Mouse (Mus musculus) hindbrain, embryonic 11.5 days (tissue): ENCODE results near the gene Col13a1. TPM values are rescaled to one million over a fixed set of nuclear protein-coding genes. Genes with fewer than 3 reads are reported as not detected.

ENCODE experiments used
- ATAC-seq: fragments of 200-750 bp; cut with Nextera tagmentation; 2 replicates; pipeline ENCODE4 v1.8.0; 2017; ENCODE audit warnings: mild to moderate bottlenecking, moderate TSS enrichment, moderate library complexity; ENCODE audit not compliant: low FRiP score
- DNase-seq: peaks from one replicate; pipeline ENCODE4 v3.0.0-alpha.2; 2015; ENCODE audit warnings: low spot score
- H3K27ac ChIP-seq: fragments of 300-500 bp; sonication (generic); 2 replicates; pipeline ENCODE4 v1.5.1; 2014; ENCODE audit warnings: mild to moderate bottlenecking, low read depth, low read length
- H3K27me3 ChIP-seq: fragments of 300-500 bp; sonication (generic); 2 replicates; pipeline ENCODE4 v1.6.1; 2014; ENCODE audit warnings: mild to moderate bottlenecking, low read length, moderate library complexity, mixed read lengths; ENCODE audit not compliant: control insufficient read depth, insufficient read depth
- H3K36me3 ChIP-seq: fragments of 300-500 bp; sonication (generic); 2 replicates; pipeline ENCODE4 v1.6.1; 2014; ENCODE audit warnings: mild to moderate bottlenecking, low read length, moderate library complexity, mixed read lengths; ENCODE audit not compliant: control insufficient read depth, insufficient read depth
- H3K4me1 ChIP-seq: fragments of 300-500 bp; sonication (generic); replicated peaks from 2 replicates; pipeline ENCODE4 v1.6.1; 2014; ENCODE audit warnings: low read length, mixed read lengths; ENCODE audit not compliant: control insufficient read depth, insufficient read depth
- H3K4me2 ChIP-seq: fragments of 300-500 bp; sonication (generic); replicated peaks from 2 replicates; pipeline ENCODE4 v1.6.1; 2014; ENCODE audit warnings: mild to moderate bottlenecking, low read depth, low read length
- H3K4me3 ChIP-seq: fragments of 300-500 bp; sonication (generic); 2 replicates; pipeline ENCODE4 v1.5.1; 2014; ENCODE audit warnings: low read depth, low read length
- H3K9ac ChIP-seq: fragments of 300-500 bp; sonication (generic); 2 replicates; pipeline ENCODE4 v1.6.1; 2014; ENCODE audit warnings: low read depth, low read length
- H3K9me3 ChIP-seq: fragments of 300-500 bp; sonication (generic); 2 replicates; pipeline ENCODE4 v1.6.1; 2016; ENCODE audit warnings: low read length; ENCODE audit not compliant: control insufficient read depth
- WGBS: fragments of 180-500 bp; shearing (Covaris S2); extraction: QIAGEN DNeasy Blood & Tissue Kit; methylation state at CpG from one replicate; pipeline ENCODE4 v1.1.7; 2014; 5-methylcytosine and 5-hydroxymethylcytosine counted together
- polyA plus RNA-seq: library from polyadenylated mRNA; unstranded; fragments of >200 nt; fragmentation: Nextera tagmentation; extraction: Ambion mirVana; gene quantifications from 2 replicates; pipeline ENCODE4 v1.2.1, GENCODE M21; 2014

The Col13a1 gene
- polyA plus RNA-seq, 1 experiment from 2014 or later: 1.5 TPM

- Histone ChIP-seq H3K27ac (no peak overlapping the region), H3K36me3 (no peaks in the 10 kb centered on the region), H3K4me3 (no peak overlapping the region), H3K4me2 (no peak overlapping the region), H3K9ac (no peak overlapping the region), H3K9me3 (no peaks in the 10 kb centered on the region), H3K27me3 (no peaks in the 10 kb centered on the region), H3K4me1 (peaks cover 2% of the 10 kb centered on the region; the same call in 1 of the 2 replicates)
- 67% methylated on average over 13 of the region's 13 CpGs for WGBS
- DNase-seq (no peak), ATAC-seq (no peak)
Measured at GRCm38 (mm10) chr10:61825979-61826752, 152.7 kb downstream of the Col13a1 start.

GRCm38 (mm10) chr10:61825536-61825935 is 153.4 kb downstream of the Col13a1 start:
- no peak for ATAC-seq
- DNase-seq: no peak
- H3K4me2 ChIP-seq: no peak overlapping the region
- H3K27ac ChIP-seq: no peak overlapping the region
- H3K9me3 ChIP-seq: no peaks in the 10 kb centered on the region
- peaks cover 2% of the 10 kb centered on the region; the same call in 1 of the 2 replicates for H3K4me1 ChIP-seq
- H3K36me3 ChIP-seq: no peaks in the 10 kb centered on the region
- no peak overlapping the region for H3K4me3 ChIP-seq
- WGBS: 57% methylated on average over 5 of the region's 5 CpGs
- H3K9ac ChIP-seq: no peak overlapping the region
- no peaks in the 10 kb centered on the region for H3K27me3 ChIP-seq

GRCm38 (mm10) chr10:61823731-61824115 is 155.2 kb downstream of the Col13a1 start:
- no peak overlapping the region for H3K9ac ChIP-seq
- no peaks in the 10 kb centered on the region for H3K36me3 ChIP-seq
- no peak overlapping the region for H3K4me2 ChIP-seq
- H3K27ac ChIP-seq: no peak overlapping the region
- 43% methylated on average over 4 of the region's 4 CpGs for WGBS
- no peak for ATAC-seq
- H3K4me1 ChIP-seq: peaks cover 2% of the 10 kb centered on the region; the same call in 1 of the 2 replicates
- no peak for DNase-seq
- H3K9me3 ChIP-seq: no peaks in the 10 kb centered on the region
- no peak overlapping the region for H3K4me3 ChIP-seq
- H3K27me3 ChIP-seq: no peaks in the 10 kb centered on the region

GRCm38 (mm10) chr10:61822968-61823730 is 155.8 kb downstream of the Col13a1 start:
- WGBS: 56% methylated on average over 7 of the region's 7 CpGs
- no peak for ATAC-seq
- H3K9ac ChIP-seq: no peak overlapping the region
- DNase-seq: no peak
- H3K36me3 ChIP-seq: no peaks in the 10 kb centered on the region
- no peaks in the 10 kb centered on the region for H3K9me3 ChIP-seq
- H3K27ac ChIP-seq: no peak overlapping the region
- no peak overlapping the region for H3K4me2 ChIP-seq
- peaks cover 2% of the 10 kb centered on the region; the same call in 1 of the 2 replicates for H3K4me1 ChIP-seq
- H3K27me3 ChIP-seq: no peaks in the 10 kb centered on the region
- no peak overlapping the region for H3K4me3 ChIP-seq

GRCm38 (mm10) chr10:61820050-61820449 is 158.9 kb downstream of the Col13a1 start:
- WGBS: 57% methylated on average over 9 of the region's 9 CpGs

GRCm38 (mm10) chr10:61811987-61812386 is 166.9 kb downstream of the Col13a1 start:
- H3K4me3 ChIP-seq: no peak overlapping the region
- 57% methylated on average over 5 of the region's 5 CpGs for WGBS
- DNase-seq: no peak
- no peak overlapping the region for H3K4me2 ChIP-seq
- ATAC-seq: no peak
- no peaks in the 10 kb centered on the region for H3K27me3 ChIP-seq
- no peak overlapping the region for H3K27ac ChIP-seq
- no peaks in the 10 kb centered on the region for H3K36me3 ChIP-seq
- no peaks in the 10 kb centered on the region for H3K9me3 ChIP-seq
- H3K4me1 ChIP-seq: no peaks in the 10 kb centered on the region
- H3K9ac ChIP-seq: no peak overlapping the region

More at GRCm38 (mm10) chr10:61820050-61820449, 158.9 kb downstream of the Col13a1 start:
- no peak for DNase-seq
- H3K4me3 ChIP-seq: no peak overlapping the region
- H3K4me2 ChIP-seq: no peak overlapping the region
- no peak overlapping the region for H3K9ac ChIP-seq
- ATAC-seq: no peak
- no peaks in the 10 kb centered on the region for H3K27me3 ChIP-seq
- H3K36me3 ChIP-seq: no peaks in the 10 kb centered on the region
- no peaks in the 10 kb centered on the region; the same call in 1 of the 2 replicates for H3K4me1 ChIP-seq
- H3K27ac ChIP-seq: no peak overlapping the region
- H3K9me3 ChIP-seq: no peaks in the 10 kb centered on the region

GRCm38 (mm10) chr10:61798133-61798576 is 180.8 kb downstream of the Col13a1 start:
- no peaks in the 10 kb centered on the region for H3K36me3 ChIP-seq
- H3K9me3 ChIP-seq: no peaks in the 10 kb centered on the region
- no peak overlapping the region for H3K4me3 ChIP-seq
- ATAC-seq: no peak
- no peak for DNase-seq
- WGBS: 80% methylated on average over 15 of the region's 15 CpGs
- H3K27ac ChIP-seq: no peak overlapping the region
- no peaks in the 10 kb centered on the region for H3K4me1 ChIP-seq
- H3K4me2 ChIP-seq: no peak overlapping the region
- no peaks in the 10 kb centered on the region for H3K27me3 ChIP-seq
- H3K9ac ChIP-seq: no peak overlapping the region

- no peak overlapping the region for H3K27ac ChIP-seq
- no peaks in the 10 kb centered on the region for H3K4me1 ChIP-seq
- H3K9ac ChIP-seq: no peak overlapping the region
- no peak overlapping the region for H3K4me2 ChIP-seq
- no peaks in the 10 kb centered on the region for H3K9me3 ChIP-seq
- no peak overlapping the region for H3K4me3 ChIP-seq
- 39% methylated on average over 8 of the region's 8 CpGs for WGBS
- H3K36me3 ChIP-seq: no peaks in the 10 kb centered on the region
- no peak for DNase-seq
- H3K27me3 ChIP-seq: no peaks in the 10 kb centered on the region
- no peak for ATAC-seq
Measured at GRCm38 (mm10) chr10:61795458-61795857, 183.4 kb downstream of the Col13a1 start.
